Mouse (Mus musculus) liver, adult 2 months (tissue): ENCODE measurements at regions not wholly inside any gene's neighbourhood (a gene's known extent, or its start where the extent isn't known, plus 50 kb on each side); places are given as distances from the start of the nearest gene placed in this dataset.

ENCODE experiments used
- CTCF ChIP-seq: fragments of 200-500 bp; IDR thresholded peaks from 2 replicates; pipeline ENCODE4 v1.5.1; 2011; ENCODE audit warnings: low read depth, low read length, control low read depth
- POLR2A ChIP-seq: fragments of 200-500 bp; IDR thresholded peaks from 2 replicates; pipeline ENCODE4 v1.6.1; 2011; ENCODE audit warnings: low read length, control low read depth; ENCODE audit not compliant: insufficient read depth; ENCODE audit errors: extremely low read depth

- TF ChIP-seq CTCF (no peak), POLR2A (no peak)
These were observed 835.8 kb upstream of the Lrrc6 start for GRCm38 (mm10) chr15:67336294-67337039.
